In genomic region chr9:66919382-66919971, GRCm38 (mm10) we compare ENCODE assay signal across 8 mouse cellular contexts. TPM values are rescaled to one million over a fixed set of nuclear protein-coding genes. Genes with fewer than 3 reads are reported as not detected.
DNase-seq lines count a peak whose midpoint lies in the region; ATAC-seq lines count a peak whose summit lies in the region.

Gene Rab8b (minus strand): TSS chr9:66919687.

- peak within 1 kb of the TSS; percentile 82 for H3K9ac ChIP-seq in intestine, embryonic 14.5 days (ENCODE audit: low read length)

- peak within 1 kb of the TSS; percentile 75 for H3K4me2 ChIP-seq in intestine, embryonic 14.5 days (ENCODE audit: low read length)

- peaks cover 30% of the 10 kb centered on the region for H3K4me1 ChIP-seq in intestine, embryonic 14.5 days (replicated peaks; ENCODE audit: control insufficient read depth, insufficient read depth, low read length)

- WGBS in intestine, embryonic 14.5 days: under 1% methylated on average over 49 of the region's 49 CpGs

- peak; percentile 98 for ATAC-seq in intestine, embryonic 14.5 days (replicated peaks; ENCODE audit: low FRiP score, low TSS enrichment, low read depth)

- no peaks in the 10 kb centered on the region for H3K9me3 ChIP-seq in intestine, embryonic 14.5 days (ENCODE audit: control insufficient read depth, low read length)

- H3K4me3 ChIP-seq in intestine, embryonic 14.5 days (ENCODE audit: low read depth, low read length): peak within 1 kb of the TSS; percentile 94

- H3K36me3 ChIP-seq in intestine, embryonic 14.5 days (ENCODE audit: control insufficient read depth, insufficient read depth, low read length): no peaks in the 10 kb centered on the region

- intact Hi-C loops in left cerebral cortex, postnatal 14 days (cut with DNase I): no loop called here

- peak within 1 kb of the TSS; percentile 91 for H3K27ac ChIP-seq in intestine, embryonic 14.5 days (ENCODE audit: low read depth)

- DNase-seq in adrenal gland, adult 18-20 months (ENCODE audit: low spot score in 2 of 2): peak; percentile 93 to 95
- peak; percentile 99 for DNase-seq in embryo, embryonic 11 days
- DNase-seq in gastrocnemius, postnatal 25 days: peak; percentile 97
- peak; percentile 96 for DNase-seq in intestine, embryonic 14.5 days (ENCODE audit: low spot score)
- DNase-seq in left cerebral cortex, postnatal 14 days (ENCODE audit: low spot score in 2 of 2): peak; percentile 96 to 97
- peak; percentile 96 for DNase-seq in mesoderm, embryonic 11.5 days (ENCODE audit: low read depth, low spot score)
- peak; percentile 96 for DNase-seq in right cerebral cortex, postnatal 36 days (ENCODE audit: low spot score in 2 of 2)
- DNase-seq in yolk sac, embryonic 10.5 days (ENCODE audit: low spot score): peak; percentile 98

- H3K27me3 ChIP-seq in intestine, embryonic 14.5 days (replicated peaks; ENCODE audit: control insufficient read depth, insufficient read depth, low read length): no peaks in the 10 kb centered on the region

RNA-seq across cellular contexts. Expression of gene Rab8b, which starts in this region (rescaled TPM):
- total RNA-seq in adrenal gland, adult 18-20 months (2021): 10 to 100 TPM; 16.8 to 23.8 TPM
- 1 to 10 TPM; 5.0 to 6.1 TPM for total RNA-seq in gastrocnemius, postnatal 25 days (2021)
- polyA plus RNA-seq in intestine, embryonic 14.5 days (2014; fragmentation: Nextera tagmentation; extraction: Ambion mirVana): 26.1 and 30.2 TPM in 2 replicates
- total RNA-seq in left cerebral cortex, postnatal 14 days (2021): 10 to 100 TPM; 23.4 to 24.4 TPM

Comparison
In these comparisons a context has a peak if more than half of its experiments do, and no peak if none do; other contexts are left out.
1. Peak in every context shown above with its lines: DNase-seq, ATAC-seq, H3K4me3 ChIP-seq and H3K27ac ChIP-seq.